Mouse (Mus musculus) layer of hippocampus, adult 18-20 months (tissue): ENCODE results near the gene Nalcn. TPM values are rescaled to one million over a fixed set of nuclear protein-coding genes. Genes with fewer than 3 reads are reported as not detected.
A peak's percentile ranks its signal among the peaks of the same experiment; 100 is the strongest.

Source experiments
- DNase-seq, 2 experiments: peaks; one replicate each; pipeline ENCODE4 v3.0.0; 2022; ENCODE audit warnings: low spot score in 2 of 2
- total RNA-seq, 2 experiments: library from RNA; stranded (reverse); gene quantifications; 2 replicates each; pipeline ENCODE4 v1.2.3; 2021

The Nalcn gene
- total RNA-seq, 2 experiments from 2014 or later, result 60.6 to 64.9 TPM

DNA sequence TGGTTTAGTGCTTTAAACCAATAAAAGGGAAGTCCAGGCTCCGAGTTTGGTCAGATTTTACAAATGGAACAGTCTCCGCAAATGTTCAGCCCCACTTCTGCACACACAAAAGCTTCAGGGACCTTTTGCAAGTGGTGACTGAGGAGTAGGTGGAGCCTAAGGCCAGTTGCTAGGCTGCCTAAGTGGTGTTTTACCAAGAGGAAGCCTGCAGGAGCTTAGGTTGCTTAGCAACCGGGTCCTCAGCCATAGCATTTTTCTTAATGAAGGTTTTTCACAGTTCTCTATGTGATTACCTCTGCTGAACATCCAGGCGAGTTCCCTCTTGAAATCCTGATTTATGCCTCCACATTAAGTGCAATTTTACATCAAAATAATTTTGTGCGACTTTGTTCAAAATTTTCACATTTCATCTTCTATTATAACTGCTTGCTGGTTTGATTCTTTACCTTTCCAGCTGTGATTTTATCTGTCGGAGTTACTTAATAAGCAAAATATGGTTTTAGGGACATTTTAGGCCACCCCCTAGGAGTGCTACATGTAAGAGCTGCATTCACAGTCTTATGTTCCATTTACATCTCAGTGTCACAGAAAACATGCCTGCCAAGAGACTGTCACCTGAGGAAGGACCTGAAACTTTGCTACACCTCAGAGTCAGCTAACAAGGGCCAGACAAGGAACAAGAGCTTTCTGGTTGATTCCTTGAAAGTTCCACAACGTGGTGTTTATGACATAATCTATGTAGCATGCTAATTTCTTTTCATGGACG lies 113.4 kb downstream of the Nalcn start:
- DNase-seq, result peak; percentile 53 to 74

DNA sequence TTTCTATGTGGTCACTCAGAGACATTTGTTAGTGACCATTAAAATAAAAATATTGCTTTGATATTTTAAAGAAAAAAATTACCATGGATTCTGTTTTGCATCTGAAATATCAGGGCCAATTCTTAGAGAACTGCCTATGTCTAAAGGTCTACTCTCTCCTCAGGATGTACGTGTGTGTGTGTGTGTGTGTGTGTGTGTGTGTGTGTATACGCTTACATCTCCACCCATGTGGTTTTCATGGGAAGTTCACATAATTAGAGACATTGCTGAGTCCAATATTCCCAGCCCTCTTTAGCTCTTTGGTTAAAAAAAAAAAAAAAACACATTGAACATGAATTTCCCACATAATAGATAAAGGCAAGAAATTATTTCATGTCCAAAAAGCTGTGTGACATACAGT lies 114.0 kb downstream of the Nalcn start:
- no peak for DNase-seq

DNA sequence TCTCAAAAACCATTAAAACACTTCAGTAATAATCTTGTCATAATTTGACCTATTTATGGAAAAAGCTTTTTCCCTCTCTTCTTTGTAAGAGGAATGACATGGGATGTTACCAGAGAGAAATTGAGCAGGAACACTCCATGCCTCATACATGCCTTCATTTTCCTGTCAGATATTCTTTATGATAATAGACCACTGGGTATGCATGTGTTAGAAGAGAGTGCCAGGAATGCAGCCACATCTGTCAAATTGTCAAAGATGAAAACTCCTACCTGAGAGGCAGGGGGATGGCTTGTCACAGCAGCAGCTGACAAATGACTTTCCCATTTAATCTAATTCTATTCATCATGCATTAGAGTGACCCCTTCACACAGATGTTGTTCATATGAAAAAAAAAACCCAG lies 131.4 kb downstream of the Nalcn start:
- no peak for DNase-seq

DNA sequence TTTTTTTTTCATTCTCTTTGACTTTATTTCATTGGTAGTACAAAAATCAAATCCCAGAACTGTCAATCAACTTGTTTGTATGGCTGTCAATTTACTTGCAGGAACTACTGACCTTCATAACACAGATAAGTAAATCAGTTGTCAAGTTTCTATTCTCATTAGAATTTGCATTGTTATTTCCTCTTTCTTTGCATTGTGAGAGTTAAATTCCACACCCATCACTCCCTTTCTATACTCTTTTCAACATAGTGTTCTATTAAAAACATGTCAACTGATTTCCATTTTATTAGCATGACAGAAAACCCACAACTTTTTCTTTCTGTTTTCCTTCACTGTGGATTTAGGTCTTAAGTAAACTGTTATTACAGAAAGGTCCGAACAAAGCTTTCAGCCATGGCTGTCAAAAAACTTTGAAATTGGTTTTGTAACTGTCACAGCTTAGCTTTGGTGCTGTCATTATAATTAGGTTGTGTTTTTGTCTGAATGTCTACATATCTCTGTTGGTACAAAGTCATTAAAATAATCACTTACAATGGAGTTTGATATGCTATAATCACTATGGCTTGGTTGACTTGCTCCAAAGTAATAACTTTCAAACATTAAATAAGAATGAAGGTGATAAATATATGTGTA lies 138.3 kb downstream of the Nalcn start:
- DNase-seq, result no peak

DNA sequence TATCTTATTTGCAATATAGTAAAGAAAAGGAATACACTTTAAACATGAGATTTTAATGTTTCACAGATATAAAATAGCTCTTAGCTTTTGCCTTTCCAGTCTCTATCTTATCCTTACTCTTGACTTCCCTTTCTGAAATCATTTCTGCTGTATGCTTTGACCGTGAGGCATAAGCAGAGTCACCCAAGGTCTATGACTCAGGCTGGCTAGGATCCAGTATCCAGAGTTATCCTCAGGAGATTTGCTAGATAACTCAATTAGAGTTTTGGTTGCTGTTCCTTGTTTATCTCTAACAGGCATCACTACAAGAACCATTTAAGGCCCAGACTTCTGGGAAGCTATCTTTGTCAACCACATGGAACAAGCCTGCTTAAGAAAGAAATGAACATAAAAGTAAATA lies 164.9 kb downstream of the Nalcn start:
- no peak for DNase-seq

DNA sequence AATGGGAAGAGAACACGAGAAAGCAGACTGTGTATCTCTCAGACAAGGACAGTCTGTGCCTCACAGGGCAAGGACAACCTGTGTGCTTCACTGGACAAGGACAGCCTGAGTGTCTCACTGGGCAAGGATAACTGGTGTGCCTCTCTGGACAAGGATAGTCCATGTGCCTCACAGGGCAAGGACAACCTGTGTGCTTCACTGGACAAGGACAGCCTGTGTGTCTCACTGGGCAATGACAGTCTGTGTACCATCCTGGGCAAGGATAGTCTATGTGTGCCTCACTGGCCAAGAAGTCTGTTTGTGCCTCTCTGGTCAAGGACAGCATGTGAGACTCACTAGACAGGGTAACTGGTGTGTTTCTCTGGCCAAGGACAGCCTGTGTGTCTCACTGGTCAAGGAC lies 180.9 kb downstream of the Nalcn start:
- DNase-seq, result no peak

DNA sequence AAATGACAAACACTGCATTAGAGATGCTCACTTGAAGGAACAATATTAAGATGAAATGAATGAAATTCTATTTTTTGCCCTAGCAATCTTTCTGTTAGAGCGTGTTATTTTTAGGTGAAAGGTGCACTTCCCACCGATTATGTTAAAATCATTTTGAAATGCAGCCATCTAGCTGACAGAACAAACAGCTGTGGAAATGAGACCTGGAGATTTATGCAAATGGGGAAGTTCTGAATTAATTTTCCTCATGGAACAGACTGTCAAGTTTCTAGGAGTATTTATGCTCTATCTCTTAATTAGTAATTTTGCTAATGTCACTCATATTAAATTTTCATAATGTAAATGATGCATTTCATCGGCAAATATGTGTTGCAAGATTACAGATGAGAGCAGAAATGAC lies 191.4 kb downstream of the Nalcn start:
- no peak for DNase-seq

DNA sequence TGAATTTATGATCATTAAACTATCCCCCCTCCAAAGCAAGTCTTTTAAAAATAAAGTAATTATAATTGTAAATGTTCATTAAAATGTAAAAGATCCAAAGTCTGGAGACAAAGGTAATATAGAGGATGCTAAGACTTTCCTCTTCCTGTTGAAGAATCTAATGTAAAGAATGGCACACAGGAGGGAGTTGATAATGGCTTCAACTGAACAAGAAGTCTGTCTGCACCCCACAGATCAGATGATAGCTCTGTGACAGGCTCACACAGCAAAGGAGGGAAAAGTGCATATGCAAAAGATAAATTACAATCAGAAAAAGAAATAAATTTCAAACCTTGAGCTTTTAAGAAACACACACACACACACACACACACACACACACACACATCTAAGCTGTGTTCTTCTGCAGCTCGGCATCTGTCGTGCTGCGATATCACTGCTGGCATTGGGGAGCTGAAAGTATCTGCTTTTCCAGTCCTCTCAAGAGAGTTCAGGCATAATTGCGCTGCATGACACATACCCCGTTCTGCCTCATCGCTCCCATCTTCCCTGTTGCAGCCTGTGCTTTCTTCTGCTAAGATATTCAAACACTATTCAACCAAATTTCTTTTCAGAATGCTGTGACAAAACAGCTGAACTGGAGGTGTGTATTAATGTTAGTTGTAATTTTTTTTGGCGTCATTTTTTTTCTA lies 250.6 kb downstream of the Nalcn start:
- peak; percentile 51 to 70 for DNase-seq

DNA sequence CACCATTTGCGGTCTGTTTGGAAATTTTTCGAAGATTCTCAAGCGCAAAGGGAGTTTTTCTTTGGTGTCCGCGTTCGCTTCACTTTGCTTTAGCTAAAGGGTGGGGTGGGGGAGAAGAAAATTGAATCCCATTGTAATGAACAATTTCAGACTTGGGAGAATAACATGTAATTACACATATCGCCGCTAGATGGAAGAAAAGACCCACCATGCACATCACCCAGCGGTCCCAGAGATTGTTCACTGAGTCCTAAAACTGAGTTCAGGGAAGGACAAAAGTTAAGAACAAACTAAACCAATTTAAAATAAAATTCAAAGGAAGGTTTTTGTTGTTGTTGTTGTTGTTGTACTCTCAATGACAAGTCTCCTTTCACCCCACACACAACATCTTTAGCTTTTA lies 255.4 kb downstream of the Nalcn start:
- peak in 1 of 2 experiments; percentile 53 for DNase-seq

DNA sequence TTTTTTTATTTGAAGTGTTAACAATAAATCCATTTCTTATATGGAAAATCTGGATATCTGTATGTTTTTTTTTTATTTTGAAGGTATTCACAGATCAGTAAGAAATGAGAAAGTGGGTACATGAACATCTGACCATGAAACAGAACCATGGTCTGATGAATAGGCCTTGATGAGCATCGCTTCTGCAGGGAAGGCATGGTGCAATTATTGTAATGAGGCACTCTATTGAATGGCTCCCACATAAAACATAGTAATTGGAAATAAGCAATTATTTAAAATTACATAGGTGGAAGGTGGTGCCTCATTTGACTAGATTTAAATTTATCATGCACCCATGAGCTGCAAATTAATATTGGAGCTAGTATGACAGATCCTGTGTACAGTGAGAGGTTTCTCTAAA lies 267.3 kb downstream of the Nalcn start:
- no peak for DNase-seq

DNA sequence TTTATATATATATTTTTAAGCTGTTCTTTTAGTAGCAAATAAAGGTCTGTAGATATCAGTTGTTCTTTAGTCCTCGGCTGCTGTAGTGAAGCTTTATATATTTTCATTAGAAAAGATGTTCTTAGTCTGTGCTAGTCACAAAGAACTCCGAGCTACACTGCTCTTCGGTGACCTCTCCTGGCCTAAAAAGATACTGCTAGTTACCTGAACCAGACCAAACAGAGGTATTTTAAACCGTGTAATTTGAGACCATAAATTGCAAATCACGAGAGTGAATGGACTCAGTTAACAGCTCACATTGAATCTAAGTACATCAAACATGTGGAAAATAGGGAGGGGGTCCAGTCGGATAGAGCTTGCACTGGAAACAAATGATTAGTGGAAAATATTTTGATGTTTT lies 274.0 kb downstream of the Nalcn start:
- peak in 1 of 2 experiments; percentile 62 for DNase-seq

DNA sequence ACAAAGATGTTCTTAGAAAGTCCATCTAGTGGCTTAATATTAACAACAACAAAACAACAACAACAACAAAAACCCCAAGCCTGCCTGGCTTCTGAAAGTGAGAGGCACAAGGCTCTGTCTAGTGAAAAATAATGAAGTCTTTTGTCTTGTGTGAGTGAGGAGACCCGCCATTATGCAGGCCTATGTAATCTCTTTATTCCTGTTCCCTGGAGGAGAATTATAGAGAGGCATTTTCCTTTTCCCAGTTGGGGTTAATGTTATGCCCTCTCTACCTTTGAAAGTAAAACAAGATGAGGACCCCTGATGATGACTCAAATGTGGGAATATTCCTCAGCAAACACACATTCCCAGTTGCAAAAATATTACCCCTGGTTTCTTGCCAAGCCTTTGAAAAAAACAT lies 295.1 kb downstream of the Nalcn start:
- no peak for DNase-seq

DNA sequence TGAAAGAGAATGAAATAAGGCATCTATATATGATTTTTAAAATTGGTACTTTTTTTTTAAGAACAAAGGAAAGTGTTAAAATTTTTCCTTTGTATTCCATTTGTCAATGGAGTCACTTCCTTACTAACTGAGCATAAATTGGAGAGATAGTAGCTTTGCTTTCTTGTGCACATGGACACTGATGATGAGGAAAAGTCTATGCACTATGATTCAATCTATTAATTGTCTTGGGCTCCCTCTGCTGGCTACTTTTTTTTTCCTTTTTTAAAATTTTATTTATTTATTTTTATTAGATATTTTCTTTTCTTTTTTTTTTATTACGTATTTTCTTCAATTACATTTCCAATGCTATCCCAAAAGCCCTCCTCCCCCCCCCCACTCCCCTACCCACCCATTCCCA lies 312.6 kb downstream of the Nalcn start:
- no peak for DNase-seq

DNA sequence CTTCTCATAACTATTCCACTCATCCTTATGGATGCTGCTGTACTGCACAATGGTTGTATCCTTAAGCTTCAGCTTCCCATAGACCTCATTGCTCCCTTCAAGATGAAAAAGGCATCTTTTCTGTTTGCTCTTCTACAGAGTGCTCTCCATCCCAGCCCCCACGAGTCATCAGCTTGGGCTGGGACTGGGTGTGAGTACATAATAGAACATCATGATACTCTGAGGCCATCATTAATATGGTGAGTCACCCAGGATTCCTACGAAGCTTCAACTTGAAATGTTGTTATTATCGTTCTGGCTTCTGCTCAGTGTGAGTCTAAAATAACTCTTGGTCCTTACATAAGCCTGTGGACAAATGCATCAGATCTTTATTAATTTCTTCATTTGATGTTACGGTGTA lies 314.6 kb downstream of the Nalcn start:
- peak in 1 of 2 experiments; percentile 28 for DNase-seq

DNA sequence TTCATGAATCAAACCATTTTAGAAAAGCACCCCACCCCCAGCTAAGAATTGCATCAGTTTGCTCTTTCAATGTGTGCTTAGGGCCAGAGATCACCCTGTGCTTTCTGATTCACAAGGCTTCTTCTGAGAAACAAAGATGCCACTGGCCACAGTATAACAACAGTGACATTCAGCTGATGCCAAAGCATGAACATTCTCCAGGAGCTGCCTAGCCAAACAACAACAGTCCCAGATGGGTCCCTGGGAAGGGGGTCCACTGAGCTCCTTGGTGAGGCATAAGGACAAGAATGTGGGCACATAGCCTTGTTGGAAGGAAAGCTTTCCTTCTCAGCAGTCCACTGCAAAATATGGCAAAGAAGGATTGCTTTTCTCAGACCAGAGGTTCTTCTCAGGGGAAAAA lies 330.9 kb downstream of the Nalcn start:
- peak in 1 of 2 experiments; percentile 60 for DNase-seq

DNA sequence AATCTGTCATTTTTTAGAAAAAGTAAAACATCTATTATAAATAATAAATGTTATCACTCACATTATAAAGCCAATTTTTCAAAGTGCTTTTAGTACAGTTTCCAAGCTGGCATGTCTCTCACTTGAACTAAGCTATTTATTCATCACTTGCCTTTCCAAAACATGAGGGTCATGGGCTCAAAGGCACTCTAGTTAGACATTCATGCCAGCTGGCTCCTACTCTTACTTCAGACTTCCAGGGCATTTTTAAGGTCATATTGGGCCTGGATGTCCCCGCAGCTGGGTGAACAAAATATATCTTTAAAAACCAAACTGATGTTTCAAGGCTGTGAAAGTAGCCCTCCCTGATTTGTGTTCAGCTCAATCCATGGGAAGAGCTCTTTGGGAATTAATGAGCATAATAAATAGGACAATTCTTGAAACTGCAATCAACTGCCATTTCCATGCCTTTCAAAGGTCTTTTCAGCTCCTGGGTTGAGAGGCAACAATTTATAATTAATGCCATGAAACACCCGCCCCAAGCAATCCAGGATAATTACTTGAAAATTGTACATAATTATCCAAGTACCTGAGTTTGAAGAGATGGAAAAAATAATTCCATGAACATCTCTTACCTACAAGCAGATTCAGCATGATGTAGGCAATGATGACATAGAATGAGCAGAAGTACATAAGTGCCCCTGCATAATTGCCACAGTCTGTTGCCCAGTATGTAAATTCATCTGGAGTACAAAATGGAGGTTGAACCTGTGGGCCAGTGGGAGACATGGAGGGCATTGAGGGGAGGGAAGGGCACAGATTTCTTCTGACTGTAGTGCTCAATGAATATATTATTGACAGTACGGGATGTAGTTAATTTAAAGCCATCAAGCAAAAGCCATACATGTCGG lies 335.6 kb downstream of the Nalcn start:
- no peak for DNase-seq

DNA sequence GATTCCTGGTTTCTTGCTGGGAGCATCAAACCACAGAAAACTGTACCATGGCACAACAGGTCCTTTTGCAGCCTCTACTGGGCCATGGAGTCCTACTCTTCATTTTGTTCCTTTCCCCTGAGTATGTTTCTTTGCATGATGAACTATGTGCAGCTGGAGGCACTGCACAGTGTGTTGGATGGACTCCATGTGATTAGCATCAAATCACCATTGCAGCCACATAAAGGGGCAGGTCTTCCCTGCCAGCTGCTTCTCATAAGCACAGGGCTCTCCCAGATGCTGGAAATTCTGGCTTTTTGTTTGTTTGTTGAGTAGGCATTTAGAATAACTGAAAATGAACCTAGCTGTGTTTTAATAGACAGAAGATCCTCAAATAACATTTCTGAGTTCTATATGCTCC lies 344.8 kb downstream of the Nalcn start:
- DNase-seq, result no peak

DNA sequence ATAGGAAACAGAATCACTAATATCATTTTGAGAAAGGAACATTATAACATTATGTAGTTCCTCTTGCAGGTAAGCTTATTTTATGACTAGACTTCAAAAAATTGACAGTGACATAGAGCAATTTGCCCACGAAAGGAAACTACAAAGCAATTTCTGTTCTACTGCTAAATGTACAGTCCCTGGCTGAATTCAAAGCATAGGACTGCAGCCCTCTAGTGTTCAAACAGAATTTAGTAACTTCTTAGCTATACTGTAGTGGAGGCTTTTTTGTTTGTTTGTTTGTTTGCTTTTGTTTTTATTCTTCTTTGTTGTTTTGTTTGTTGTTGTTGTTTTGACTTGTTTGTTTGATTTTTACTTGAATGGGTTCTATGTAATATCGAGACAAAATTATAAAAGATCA lies 354.8 kb downstream of the Nalcn start:
- DNase-seq, result peak in 1 of 2 experiments; percentile 15

DNA sequence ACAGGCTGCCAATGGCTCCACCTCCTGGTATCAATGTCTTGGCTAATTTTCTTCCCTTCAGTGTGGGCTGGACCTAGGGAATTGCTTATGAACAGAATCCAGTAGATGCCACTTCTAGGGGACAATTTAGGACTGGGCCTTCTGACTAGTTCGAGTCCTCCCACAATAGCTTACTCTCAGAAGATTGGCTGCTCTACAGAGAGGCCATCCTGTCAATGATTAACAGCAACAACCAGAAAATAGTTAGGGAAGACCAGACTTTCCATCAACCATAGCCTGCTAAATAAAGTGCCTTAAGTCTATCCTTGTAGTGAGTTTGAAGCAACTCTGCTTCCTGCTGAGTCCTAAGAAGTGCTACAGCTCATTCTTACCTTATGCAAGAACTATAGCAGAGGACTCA lies 386.2 kb downstream of the Nalcn start:
- no peak for DNase-seq

DNA sequence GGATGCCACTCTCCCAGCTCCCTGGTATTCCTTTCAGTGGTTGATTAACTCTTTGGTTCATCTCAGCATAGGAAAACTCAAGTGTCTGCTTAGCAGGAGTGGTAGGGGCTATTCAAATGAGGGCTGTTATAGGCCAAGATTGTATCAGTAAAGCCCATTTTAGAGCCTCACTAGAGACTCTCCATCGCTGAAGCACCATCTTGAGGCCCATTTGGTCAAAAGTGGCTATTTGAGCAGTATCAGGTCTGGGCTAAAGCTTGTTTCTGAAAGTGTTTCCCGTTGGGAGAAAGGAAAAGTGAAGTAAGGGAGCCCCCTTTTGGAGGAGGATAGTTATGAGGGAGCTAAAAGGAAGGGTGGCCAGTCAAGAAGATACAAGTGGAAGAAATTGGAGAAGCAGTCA lies 387.0 kb downstream of the Nalcn start:
- peak; percentile 14 to 67 for DNase-seq

DNA sequence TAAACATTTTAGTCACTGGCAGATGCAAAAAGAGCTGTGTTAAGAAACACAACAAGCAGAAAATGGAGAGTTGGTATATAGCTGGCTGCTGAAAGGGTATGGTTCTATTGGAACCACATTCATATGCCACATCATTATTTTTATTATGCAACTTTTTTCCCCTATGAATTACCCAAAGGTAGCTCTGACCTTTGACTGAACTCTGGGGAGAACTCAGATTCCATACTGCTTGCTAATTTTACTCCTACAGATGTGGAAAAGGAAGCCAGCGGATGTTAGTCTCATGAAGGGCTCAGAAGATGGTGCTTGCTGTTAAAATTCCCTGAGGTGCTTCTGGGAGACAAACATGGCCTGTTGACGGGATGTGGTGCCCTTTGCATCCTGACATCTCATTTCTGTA lies 389.9 kb downstream of the Nalcn start:
- no peak for DNase-seq
